Mouse (Mus musculus) v-Abl transformed pro-B cells (cell line): Measurements from ENCODE around the gene Fbxl18.

ENCODE experiments used
- in situ Hi-C, 2 experiments: fragments of 400-800 bp; cut with MboI; formaldehyde crosslinking; loops; one replicate each; pipeline ENCODE4 v1.15.1; 2025; ENCODE audit not compliant: unreplicated experiment in 2 of 2

The Fbxl18 gene

GRCm38 (mm10) chr5:142818435-142819360, 76.5 kb downstream of the Fbxl18 start:
- in situ Hi-C loops, result loop anchor here (5.0 kb wide), 1 partner anchor 89 kb away; the partner anchor contains the start of gene Actb (in 2 of the 2)

DNA sequence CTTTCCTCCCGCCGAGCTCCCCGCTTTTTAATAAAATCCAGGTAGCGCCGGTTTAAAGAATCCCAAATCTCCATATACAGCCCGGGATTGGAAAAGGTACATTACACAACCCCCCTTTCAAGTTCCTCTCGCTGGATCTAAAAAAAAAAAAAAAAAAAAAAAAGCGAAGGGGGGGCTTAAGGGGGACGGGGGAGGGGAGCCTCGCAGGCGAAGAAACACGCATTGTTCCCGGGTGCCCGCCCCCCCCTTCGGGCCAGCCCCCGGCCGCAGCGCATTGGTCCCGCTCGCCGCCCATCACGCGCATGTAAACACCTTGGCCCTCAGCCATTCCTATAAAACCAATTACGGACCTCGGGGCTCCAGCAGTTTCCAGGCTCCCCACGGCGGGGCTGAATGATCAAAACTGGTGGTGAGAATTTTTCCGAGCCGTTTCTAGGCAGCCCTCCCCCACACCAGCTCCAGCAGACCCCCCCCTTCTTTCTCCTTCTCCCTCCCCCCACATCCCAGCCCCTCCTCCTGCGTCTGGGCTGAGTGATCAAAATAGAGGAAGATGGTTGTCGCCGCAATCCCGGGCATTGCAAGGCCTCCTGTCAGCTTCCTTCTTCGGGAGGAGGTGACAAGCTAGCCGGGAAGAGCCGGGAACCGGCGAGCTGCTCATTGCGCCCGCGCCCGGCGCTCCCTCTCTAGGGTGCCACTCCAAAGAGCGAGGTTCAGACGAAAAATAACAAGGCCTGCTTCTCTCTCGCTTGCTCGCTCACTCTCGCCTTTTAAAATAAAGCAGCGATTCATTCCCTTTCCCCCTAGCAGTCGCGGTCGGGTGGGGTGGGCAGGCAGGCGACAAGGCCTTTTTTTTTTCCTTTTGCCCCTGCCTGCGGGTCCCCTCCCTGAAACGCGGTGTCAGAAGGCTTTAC, 77.4 kb downstream of the Fbxl18 start, which contains the start of gene Tnrc18:
Gene Tnrc18 (minus strand): TSS at position 139 of the 911 bp plus-strand sequence.
- in situ Hi-C loops, result loop anchor here (5.0 kb wide), 1 partner anchor 90 kb away; the partner anchor contains the start of gene Actb (in 2 of the 2)
